Mouse (Mus musculus) C2C12 (cell line): ENCODE data around the gene Ak1.

Experiments
- CEBPB ChIP-seq: IDR thresholded peaks from one replicate; pipeline ENCODE4 v1.6.1; 2011; ENCODE audit warnings: low read depth, mild to moderate bottlenecking, control low read depth, moderate library complexity
- CTCF ChIP-seq: IDR thresholded peaks from one replicate; pipeline ENCODE4 v1.5.1; 2011; ENCODE audit not compliant: control insufficient read depth, insufficient read depth, insufficient read length
- FOSL1 ChIP-seq: IDR thresholded peaks from one replicate; pipeline ENCODE4 v1.8.0; 2011; ENCODE audit warnings: mild to moderate bottlenecking, low read length; ENCODE audit not compliant: poor library complexity, insufficient read depth, severe bottlenecking
- MAX ChIP-seq: IDR thresholded peaks from one replicate; pipeline ENCODE4 v1.6.1; 2011; ENCODE audit warnings: mild to moderate bottlenecking, control low read depth
- MYOD1 ChIP-seq: IDR thresholded peaks from one replicate; pipeline ENCODE4 v1.6.1; 2011; ENCODE audit warnings: low read depth; ENCODE audit not compliant: control insufficient read depth, insufficient read length
- MYOG ChIP-seq: IDR thresholded peaks from one replicate; pipeline ENCODE4 v1.6.1; 2011; ENCODE audit not compliant: control insufficient read depth, insufficient read length; ENCODE audit errors: extremely low read depth
- USF1 ChIP-seq: IDR thresholded peaks from one replicate; pipeline ENCODE4 v1.6.1; 2011; ENCODE audit warnings: low read depth, mild to moderate bottlenecking, control low read depth, moderate library complexity

- TF ChIP-seq MAX (no peak), CTCF (no peak), MYOG (no peak), USF1 (no peak), CEBPB (no peak), FOSL1 (no peak), MYOD1 (no peak)
These were observed at the start of gene Ak1 for GRCm38 (mm10) chr2:32621517-32621859.
